Mouse (Mus musculus): Measurements from ENCODE around the gene B430305J03Rik. TPM values are rescaled to one million over a fixed set of nuclear protein-coding genes. Genes with fewer than 3 reads are reported as not detected.

B430305J03Rik gene
- polyA plus RNA-seq, 1 experiment from 2014 or later, result not detected

GRCm38 (mm10) chr3:61393520-61393919 lies 27.8 kb upstream of the B430305J03Rik start:
- TF ChIP-seq EP300 (optimal IDR thresholded peaks at IDR 0.05), result no peak
- no peak for TF ChIP-seq CTCF (IDR thresholded peaks at IDR 0.05; ENCODE audit: low read depth)
- WGBS, result 55% methylated on average over 3 of the region's 3 CpGs
- Histone ChIP-seq H3K27ac (replicated peaks) (no peak overlapping the region), H3K4me1 (replicated peaks; ENCODE audit: control insufficient read depth, insufficient read depth) (no peaks in the 10 kb centered on the region), H3K36me3 (ENCODE audit: control insufficient read depth, insufficient read depth, low read length) (no peaks in the 10 kb centered on the region), H3K9me3 (ENCODE audit: control insufficient read depth, low read length) (no peaks in the 10 kb centered on the region), H3K4me3 (ENCODE audit: low read depth, low read length) (no peak overlapping the region), H3K27me3 (ENCODE audit: control insufficient read depth, insufficient read depth, low read length) (no peaks in the 10 kb centered on the region), H3K9ac (ENCODE audit: low read length) (no peak overlapping the region), H3K4me2 (replicated peaks; ENCODE audit: low read depth) (no peak overlapping the region)
- no peak for DNase-seq (ENCODE audit: low spot score)
- no peak for ATAC-seq (ENCODE audit: low FRiP score, low TSS enrichment)

- Histone ChIP-seq H3K4me3 (ENCODE audit: low read depth, low read length) (no peak overlapping the region), H3K9ac (ENCODE audit: low read length) (no peak overlapping the region), H3K27me3 (ENCODE audit: control insufficient read depth, insufficient read depth, low read length) (no peaks in the 10 kb centered on the region), H3K4me1 (replicated peaks; ENCODE audit: control insufficient read depth, insufficient read depth) (no peaks in the 10 kb centered on the region), H3K4me2 (replicated peaks; ENCODE audit: low read depth) (no peak overlapping the region), H3K9me3 (ENCODE audit: control insufficient read depth, low read length) (no peaks in the 10 kb centered on the region), H3K36me3 (ENCODE audit: control insufficient read depth, insufficient read depth, low read length) (no peaks in the 10 kb centered on the region), H3K27ac (replicated peaks) (no peak overlapping the region)
- DNase-seq (ENCODE audit: low spot score) (no peak), ATAC-seq (ENCODE audit: low FRiP score, low TSS enrichment) (no peak)
- TF ChIP-seq CTCF (IDR thresholded peaks at IDR 0.05; ENCODE audit: low read depth) (no peak), EP300 (optimal IDR thresholded peaks at IDR 0.05) (no peak)
- 94% methylated on average over 1 of the region's 1 CpGs for WGBS
These were observed 27.1 kb upstream of the B430305J03Rik start for GRCm38 (mm10) chr3:61392881-61393280.

GRCm38 (mm10) chr3:61391564-61391963 lies 25.8 kb upstream of the B430305J03Rik start:
- DNase-seq (ENCODE audit: low spot score), result no peak
- TF ChIP-seq CTCF (IDR thresholded peaks at IDR 0.05; ENCODE audit: low read depth) (no peak), EP300 (optimal IDR thresholded peaks at IDR 0.05) (no peak)
- Histone ChIP-seq H3K4me1 (replicated peaks; ENCODE audit: control insufficient read depth, insufficient read depth) (no peaks in the 10 kb centered on the region), H3K9ac (ENCODE audit: low read length) (no peak overlapping the region), H3K4me2 (replicated peaks; ENCODE audit: low read depth) (no peak overlapping the region), H3K9me3 (ENCODE audit: control insufficient read depth, low read length) (no peaks in the 10 kb centered on the region), H3K36me3 (ENCODE audit: control insufficient read depth, insufficient read depth, low read length) (no peaks in the 10 kb centered on the region), H3K27ac (replicated peaks) (no peak overlapping the region), H3K4me3 (ENCODE audit: low read depth, low read length) (no peak overlapping the region), H3K27me3 (ENCODE audit: control insufficient read depth, insufficient read depth, low read length) (no peaks in the 10 kb centered on the region)
- ATAC-seq (ENCODE audit: low FRiP score, low TSS enrichment), result no peak
- 52% methylated on average over 4 of the region's 4 CpGs for WGBS

GRCm38 (mm10) chr3:61386368-61386767 lies 20.6 kb upstream of the B430305J03Rik start:
- no peaks in the 10 kb centered on the region for H3K4me1 ChIP-seq (replicated peaks; ENCODE audit: control insufficient read depth, insufficient read depth)
- H3K27me3 ChIP-seq (ENCODE audit: control insufficient read depth, insufficient read depth, low read length), result no peaks in the 10 kb centered on the region
- no peak overlapping the region for H3K4me3 ChIP-seq (ENCODE audit: low read depth, low read length)
- no peak for DNase-seq (ENCODE audit: low spot score)
- H3K27ac ChIP-seq (replicated peaks), result no peak overlapping the region
- no peaks in the 10 kb centered on the region for H3K36me3 ChIP-seq (ENCODE audit: control insufficient read depth, insufficient read depth, low read length)
- no peak overlapping the region for H3K9ac ChIP-seq (ENCODE audit: low read length)
- no peaks in the 10 kb centered on the region for H3K9me3 ChIP-seq (ENCODE audit: control insufficient read depth, low read length)
- H3K4me2 ChIP-seq (replicated peaks; ENCODE audit: low read depth), result no peak overlapping the region
- 71% methylated on average over 4 of the region's 4 CpGs for WGBS
- TF ChIP-seq CTCF (IDR thresholded peaks at IDR 0.05; ENCODE audit: low read depth), result no peak
- TF ChIP-seq EP300 (optimal IDR thresholded peaks at IDR 0.05), result no peak
- ATAC-seq (ENCODE audit: low FRiP score, low TSS enrichment), result no peak

DNA sequence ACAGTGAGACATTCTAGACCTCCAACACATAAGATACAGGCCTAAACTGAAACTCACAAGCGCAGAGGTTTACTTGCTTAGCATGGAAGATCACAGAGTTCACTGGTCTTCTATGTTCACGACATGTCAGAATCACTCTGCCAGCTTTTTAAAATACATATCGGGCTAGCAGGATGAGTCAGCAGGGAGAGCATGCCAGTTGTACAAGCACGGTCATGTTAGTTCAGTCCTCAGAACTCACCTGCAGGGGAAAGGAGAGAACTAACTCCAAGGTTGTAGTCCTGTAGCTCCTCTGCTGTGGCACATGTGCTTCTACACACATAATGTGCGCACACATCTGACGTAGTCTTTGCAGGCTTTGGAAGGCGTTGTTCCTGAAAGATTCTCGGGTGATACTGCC lies 10.2 kb upstream of the B430305J03Rik start:
- WGBS, result 77% methylated on average over 8 of the region's 8 CpGs
- Histone ChIP-seq H3K9ac (ENCODE audit: low read length) (no peak overlapping the region), H3K27ac (replicated peaks) (no peak overlapping the region), H3K27me3 (ENCODE audit: control insufficient read depth, insufficient read depth, low read length) (no peaks in the 10 kb centered on the region), H3K4me3 (ENCODE audit: low read depth, low read length) (no peak overlapping the region), H3K36me3 (ENCODE audit: control insufficient read depth, insufficient read depth, low read length) (no peaks in the 10 kb centered on the region), H3K4me2 (replicated peaks; ENCODE audit: low read depth) (no peak overlapping the region), H3K9me3 (ENCODE audit: control insufficient read depth, low read length) (no peaks in the 10 kb centered on the region), H3K4me1 (replicated peaks; ENCODE audit: control insufficient read depth, insufficient read depth) (no peaks in the 10 kb centered on the region)
- no peak for TF ChIP-seq EP300 (optimal IDR thresholded peaks at IDR 0.05)
- TF ChIP-seq CTCF (IDR thresholded peaks at IDR 0.05; ENCODE audit: low read depth), result no peak
- ATAC-seq (ENCODE audit: low FRiP score, low TSS enrichment) (no peak), DNase-seq (ENCODE audit: low spot score) (no peak)

- DNase-seq (ENCODE audit: low spot score), result no peak
- no peaks in the 10 kb centered on the region for H3K27me3 ChIP-seq (ENCODE audit: control insufficient read depth, insufficient read depth, low read length)
- no peak overlapping the region for H3K27ac ChIP-seq (replicated peaks)
- H3K9me3 ChIP-seq (ENCODE audit: control insufficient read depth, low read length), result no peaks in the 10 kb centered on the region
- no peak overlapping the region for H3K4me3 ChIP-seq (ENCODE audit: low read depth, low read length)
- no peak for TF ChIP-seq EP300 (optimal IDR thresholded peaks at IDR 0.05)
- no peak for TF ChIP-seq CTCF (IDR thresholded peaks at IDR 0.05; ENCODE audit: low read depth)
- ATAC-seq (ENCODE audit: low FRiP score, low TSS enrichment), result no peak
- H3K4me2 ChIP-seq (replicated peaks; ENCODE audit: low read depth), result no peak overlapping the region
- no peak overlapping the region for H3K9ac ChIP-seq (ENCODE audit: low read length)
- H3K4me1 ChIP-seq (replicated peaks; ENCODE audit: control insufficient read depth, insufficient read depth), result no peaks in the 10 kb centered on the region; the same call in 1 of the 2 replicates
- no peaks in the 10 kb centered on the region for H3K36me3 ChIP-seq (ENCODE audit: control insufficient read depth, insufficient read depth, low read length)
- 82% methylated on average over 1 of the region's 1 CpGs for WGBS
These were observed 2.7 kb upstream of the B430305J03Rik start for GRCm38 (mm10) chr3:61368446-61368845.

All from stomach, postnatal 0 days (tissue).